Mouse (Mus musculus): ENCODE data around the gene Zswim1. TPM values are rescaled to one million over a fixed set of nuclear protein-coding genes. Genes with fewer than 3 reads are reported as not detected.

Zswim1 gene
- total and polyA plus RNA-seq, 3 experiments, result 8.2 to 17.4 TPM; not detected in 1

DNA sequence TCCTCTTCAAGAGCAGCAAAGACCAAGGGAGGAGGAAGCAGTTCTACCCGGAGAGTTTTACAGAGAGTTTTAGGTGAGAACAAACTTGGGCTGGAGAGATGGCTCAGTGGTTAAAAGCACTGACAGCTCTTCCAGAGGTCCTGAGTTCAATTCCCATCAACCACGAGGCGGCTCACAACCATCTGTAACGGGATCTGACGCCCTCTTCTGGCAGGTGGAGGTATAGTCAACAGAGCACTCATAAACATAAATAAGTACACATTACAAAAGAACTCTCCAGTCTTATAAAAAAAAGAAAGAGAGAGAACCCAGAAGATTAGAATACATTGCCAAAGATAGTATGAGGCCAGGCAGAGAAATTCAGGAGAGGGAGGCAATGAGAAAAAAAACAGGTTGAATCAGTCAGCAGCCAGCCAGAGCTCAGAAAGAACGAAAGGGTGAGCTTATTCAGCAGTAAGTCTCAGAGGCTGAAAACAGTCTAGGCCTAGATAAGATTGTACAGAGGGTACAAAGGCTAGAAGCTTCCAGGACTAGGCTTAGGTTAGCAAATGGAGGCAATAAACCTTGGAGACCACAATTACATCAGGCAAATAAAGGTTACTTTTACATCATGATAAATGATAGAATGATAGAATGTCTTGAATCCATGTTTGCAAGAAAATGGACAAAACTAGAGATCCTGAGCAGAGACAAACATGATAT lies 49.3 kb downstream of the Zswim1 start:
- TF ChIP-seq USF1 (IDR thresholded peaks at IDR 0.05; ENCODE audit: low read depth, low read length), result no peak
- TF ChIP-seq MAX (IDR thresholded peaks at IDR 0.05; ENCODE audit: low read length), result no peak
- TF ChIP-seq USF2 (IDR thresholded peaks at IDR 0.05; ENCODE audit: borderline replicate concordance in 1 of 2, insufficient read depth in 1 of 2, low read depth in 1 of 2, low read length in 2 of 2), result no peak
- no peak for TF ChIP-seq TCF12 (IDR thresholded peaks at IDR 0.05; ENCODE audit: low read depth, low read length)
- no peak for TF ChIP-seq SMC3 (IDR thresholded peaks at IDR 0.05; ENCODE audit: low read depth, low read length)
- TF ChIP-seq POLR2AphosphoS5 (IDR thresholded peaks at IDR 0.05; ENCODE audit: borderline replicate concordance, low read depth, low read length), result no peak
- TF ChIP-seq JUND (IDR thresholded peaks at IDR 0.05; ENCODE audit: low read depth, low read length), result no peak
- 0 out of 2 replicates have a peak, but pooled peaks have one; percentile 20 for TF ChIP-seq ZNF384 (IDR thresholded peaks at IDR 0.05; ENCODE audit: low read depth, low read length)
- no peak for TF ChIP-seq NELFE (IDR thresholded peaks at IDR 0.05; ENCODE audit: low read depth, low read length)
- no peak for TF ChIP-seq MYB (IDR thresholded peaks at IDR 0.05; ENCODE audit: low read depth, low read length)
- TF ChIP-seq CTCF (IDR thresholded peaks at IDR 0.05 in 2 of 3, conservative IDR thresholded peaks at IDR 0.05 in 1 of 3; ENCODE audit: control insufficient read depth in 1 of 3, insufficient read depth in 1 of 3, low read depth in 2 of 3, low read length in 3 of 3, poor library complexity in 1 of 3, severe bottlenecking in 1 of 3), result peak; percentile 20 to 43 (median 34); a peak in 5 of 6 replicates
- no peak for TF ChIP-seq MAFK (IDR thresholded peaks at IDR 0.05; ENCODE audit: borderline replicate concordance, low read depth, low read length)
- TF ChIP-seq MYC (IDR thresholded peaks at IDR 0.05; ENCODE audit: low read depth, low read length), result no peak
- Histone ChIP-seq H3K79me2 (ENCODE audit: control insufficient read depth, insufficient read depth, low read length, poor library complexity) (no peaks in the 10 kb centered on the region), H3K27me3 (ENCODE audit: control insufficient read depth in 1 of 2, insufficient read depth in 2 of 2, low read length in 2 of 2) (no peaks in the 10 kb centered on the region), H3K9me3 (replicated peaks; ENCODE audit: insufficient read depth, low read length) (no peaks in the 10 kb centered on the region), H3K27ac (ENCODE audit: control insufficient read depth, low read depth, low read length) (no peak overlapping the region), H3K9ac (ENCODE audit: control insufficient read depth, low read depth, low read length, poor library complexity, severe bottlenecking) (no peak overlapping the region; the same call in 1 of the 2 replicates), H3K36me3 (ENCODE audit: control insufficient read depth in 1 of 2, insufficient read depth in 2 of 2, low read length in 2 of 2) (peaks cover 0 to 14% of the 10 kb centered on the region in 2 experiments; a peak in 2 of 4 replicates), H3K4me3 (ENCODE audit: control insufficient read depth in 1 of 2, insufficient read depth in 1 of 2, low read depth in 2 of 2, low read length in 2 of 2) (no peak overlapping the region), H3K4me1 (ENCODE audit: control insufficient read depth in 1 of 2, insufficient read depth in 2 of 2, low read length in 2 of 2) (peaks cover 15 to 25% of the 10 kb centered on the region in 2 experiments)
- DNase-seq (ENCODE audit: low read depth, low spot score), result peak; percentile 50

DNA sequence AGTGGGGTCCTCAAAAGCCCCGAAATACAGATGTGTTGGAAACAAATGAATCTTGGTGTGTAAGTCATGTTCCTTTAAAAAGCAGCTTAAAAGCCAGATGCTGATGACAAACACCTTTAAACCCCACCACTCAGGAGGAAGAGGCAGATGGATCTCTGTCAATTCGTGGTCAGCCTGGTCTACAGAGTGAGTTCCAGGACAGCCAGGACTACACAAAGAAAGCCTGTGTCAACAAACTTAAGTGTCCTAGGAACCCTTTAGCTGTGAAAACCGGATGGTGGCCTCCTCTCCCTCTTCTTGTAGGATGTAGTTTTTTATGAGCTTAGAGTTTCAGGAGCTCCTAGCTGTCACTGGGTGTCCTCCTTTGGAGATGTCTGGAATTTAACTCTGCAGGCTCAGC lies 51.1 kb downstream of the Zswim1 start:
- H3K27me3 ChIP-seq (ENCODE audit: control insufficient read depth in 1 of 2, insufficient read depth in 2 of 2, low read length in 2 of 2), result no peaks in the 10 kb centered on the region
- peaks cover 15 to 28% of the 10 kb centered on the region in 2 experiments for H3K4me1 ChIP-seq (ENCODE audit: control insufficient read depth in 1 of 2, insufficient read depth in 2 of 2, low read length in 2 of 2)
- H3K9ac ChIP-seq (ENCODE audit: control insufficient read depth, low read depth, low read length, poor library complexity, severe bottlenecking), result no peak overlapping the region
- H3K79me2 ChIP-seq (ENCODE audit: control insufficient read depth, insufficient read depth, low read length, poor library complexity), result peaks cover 3% of the 10 kb centered on the region
- TF ChIP-seq SMC3 (IDR thresholded peaks at IDR 0.05; ENCODE audit: low read depth, low read length) (no peak), ELF1 (IDR thresholded peaks at IDR 0.05; ENCODE audit: low read depth, low read length) (no peak), RCOR1 (IDR thresholded peaks at IDR 0.05; ENCODE audit: low read depth, low read length) (no peak), ZKSCAN1 (IDR thresholded peaks at IDR 0.05; ENCODE audit: low read depth, low read length) (no peak), EP300 (IDR thresholded peaks at IDR 0.05; ENCODE audit: low read depth in 1 of 2, low read length in 2 of 2) (no peak), MYB (IDR thresholded peaks at IDR 0.05; ENCODE audit: low read depth, low read length) (no peak), TAL1 (IDR thresholded peaks at IDR 0.05; ENCODE audit: low read length) (no peak)
- DNase-seq (ENCODE audit: low read depth, low spot score), result no peak
- H3K36me3 ChIP-seq (ENCODE audit: control insufficient read depth in 1 of 2, insufficient read depth in 2 of 2, low read length in 2 of 2), result peaks cover 0 to 16% of the 10 kb centered on the region in 2 experiments; a peak in 2 of 4 replicates
- no peak overlapping the region for H3K4me3 ChIP-seq (ENCODE audit: control insufficient read depth in 1 of 2, insufficient read depth in 1 of 2, low read depth in 2 of 2, low read length in 2 of 2)
- H3K9me3 ChIP-seq (replicated peaks; ENCODE audit: insufficient read depth, low read length), result no peaks in the 10 kb centered on the region
- no peak overlapping the region for H3K27ac ChIP-seq (ENCODE audit: control insufficient read depth, low read depth, low read length)
